Mouse (Mus musculus) myocyte (in vitro differentiated cells): ENCODE measurements around the gene Fcrla. TPM values are rescaled to one million over a fixed set of nuclear protein-coding genes. Genes with fewer than 3 reads are reported as not detected.

Source experiments
- H3K27me3 ChIP-seq: one replicate; pipeline ENCODE4 v1.6.1; 2011; ENCODE audit not compliant: control insufficient read depth, insufficient read depth, insufficient read length
- H3K36me3 ChIP-seq: one replicate; pipeline ENCODE4 v1.6.1; 2011; ENCODE audit not compliant: control insufficient read depth, insufficient read depth
- H3K4me2 ChIP-seq: one replicate; pipeline ENCODE4 v1.6.1; 2011; ENCODE audit warnings: low read depth, control low read depth
- H3K4me3 ChIP-seq: one replicate; pipeline ENCODE4 v1.5.1; 2011; ENCODE audit warnings: mild to moderate bottlenecking, control low read depth, moderate library complexity
- H3K79me2 ChIP-seq: one replicate; pipeline ENCODE4 v1.6.1; 2011; ENCODE audit not compliant: control insufficient read depth, insufficient read depth
- H3ac ChIP-seq: one replicate; pipeline ENCODE4 v1.6.1; 2011; ENCODE audit not compliant: control insufficient read depth, insufficient read length
- CEBPB ChIP-seq: IDR thresholded peaks from 2 replicates; pipeline ENCODE4 v1.6.1; 2011; ENCODE audit warnings: mild to moderate bottlenecking, moderate library complexity; ENCODE audit not compliant: poor library complexity, insufficient read depth, severe bottlenecking
- E2F4 ChIP-seq: IDR thresholded peaks from one replicate; pipeline ENCODE4 v1.6.1; 2011; ENCODE audit warnings: mild to moderate bottlenecking, control low read depth, moderate library complexity; ENCODE audit not compliant: insufficient read depth
- MAX ChIP-seq: IDR thresholded peaks from one replicate; pipeline ENCODE4 v1.6.1; 2011; ENCODE audit warnings: low read depth, mild to moderate bottlenecking, control low read depth
- MYOD1 ChIP-seq, 3 experiments: IDR thresholded peaks; one replicate each; pipeline ENCODE4 v1.6.1; 2011; ENCODE audit warnings: control low read depth in 2 of 3, low read depth in 2 of 3, mild to moderate bottlenecking in 2 of 3, moderate library complexity in 1 of 3; ENCODE audit not compliant: insufficient read length in 2 of 3, control insufficient read depth in 1 of 3
- MYOG ChIP-seq, 3 experiments: IDR thresholded peaks; one replicate each; pipeline ENCODE4 v1.6.1; 2011; ENCODE audit warnings: control low read depth in 2 of 3, low read depth in 2 of 3, mild to moderate bottlenecking in 2 of 3; ENCODE audit not compliant: insufficient read length in 2 of 3, control insufficient read depth in 1 of 3, insufficient read depth in 1 of 3
- POLR2A ChIP-seq: IDR thresholded peaks from one replicate; pipeline ENCODE4 v1.6.1; 2011; ENCODE audit warnings: low read depth, mild to moderate bottlenecking, control low read depth, moderate library complexity; ENCODE audit not compliant: insufficient read length
- POLR2AphosphoS2 ChIP-seq: IDR thresholded peaks from one replicate; pipeline ENCODE4 v1.6.1; 2011; ENCODE audit warnings: low read depth, control low read depth; ENCODE audit not compliant: insufficient read length
- REST ChIP-seq: IDR thresholded peaks from one replicate; pipeline ENCODE4 v1.6.1; 2011; ENCODE audit warnings: mild to moderate bottlenecking, control low read depth, moderate library complexity; ENCODE audit not compliant: insufficient read depth, insufficient read length
- SRF ChIP-seq: IDR thresholded peaks from one replicate; pipeline ENCODE4 v1.6.1; 2011; ENCODE audit warnings: low read depth; ENCODE audit not compliant: control insufficient read depth, insufficient read length
- TCF12 ChIP-seq: IDR thresholded peaks from one replicate; pipeline ENCODE4 v1.6.1; 2011; ENCODE audit warnings: mild to moderate bottlenecking, control low read depth; ENCODE audit not compliant: poor library complexity, insufficient read depth, severe bottlenecking
- TCF3 ChIP-seq: IDR thresholded peaks from one replicate; pipeline ENCODE4 v1.6.1; 2011; ENCODE audit warnings: low read depth, control low read depth; ENCODE audit not compliant: insufficient read length
- USF1 ChIP-seq: IDR thresholded peaks from one replicate; pipeline ENCODE4 v1.6.1; 2011; ENCODE audit warnings: low read depth, mild to moderate bottlenecking, control low read depth, moderate library complexity
- polyA plus RNA-seq: library from polyadenylated mRNA; unstranded; fragments of >200 nt; fragmentation: generic; extraction: Trizol; gene quantifications from one replicate; pipeline ENCODE4 v1.2.1, GENCODE M21; 2012; ENCODE audit warnings: missing spikeins

The Fcrla gene
- polyA plus RNA-seq, 1 experiment, result not detected

GRCm38 (mm10) chr1:170933386-170933920 lies 6.1 kb upstream of the Fcrla start:
- no peak overlapping the region for H3K4me3 ChIP-seq
- H3K4me2 ChIP-seq, result no peak overlapping the region
- TF ChIP-seq MAX (no peak), SRF (no peak), USF1 (no peak), POLR2A (no peak), REST (no peak), E2F4 (no peak), TCF3 (no peak), TCF12 (no peak), MYOD1 (IDR thresholded peaks at IDR 0.05; ENCODE audit: control insufficient read depth in 1 of 3, insufficient read length in 2 of 3, low read depth in 2 of 3) (no peak), POLR2AphosphoS2 (no peak), MYOG (IDR thresholded peaks at IDR 0.05; ENCODE audit: control insufficient read depth in 1 of 3, insufficient read depth in 1 of 3, insufficient read length in 2 of 3, low read depth in 2 of 3) (no peak), CEBPB (no peak)
- H3ac ChIP-seq, result no peak overlapping the region
- no peaks in the 10 kb centered on the region for H3K79me2 ChIP-seq
- H3K27me3 ChIP-seq, result no peaks in the 10 kb centered on the region
- no peaks in the 10 kb centered on the region for H3K36me3 ChIP-seq

- no peaks in the 10 kb centered on the region for H3K36me3 ChIP-seq
- H3K79me2 ChIP-seq, result no peaks in the 10 kb centered on the region
- no peak overlapping the region for H3K4me3 ChIP-seq
- H3K27me3 ChIP-seq, result no peaks in the 10 kb centered on the region
- TF ChIP-seq CEBPB, result no peak
- TF ChIP-seq REST, result no peak
- no peak overlapping the region for H3ac ChIP-seq
- no peak overlapping the region for H3K4me2 ChIP-seq
These were observed 4.7 kb upstream of the Fcrla start for GRCm38 (mm10) chr1:170932043-170932442.

GRCm38 (mm10) chr1:170929245-170929644 lies 1.9 kb upstream of the Fcrla start:
- Histone ChIP-seq H3K4me2 (no peak overlapping the region), H3K4me3 (no peak overlapping the region), H3ac (no peak overlapping the region), H3K27me3 (no peaks in the 10 kb centered on the region), H3K36me3 (no peaks in the 10 kb centered on the region), H3K79me2 (no peaks in the 10 kb centered on the region)
- TF ChIP-seq MYOD1 (IDR thresholded peaks at IDR 0.05; ENCODE audit: control insufficient read depth in 1 of 3, insufficient read length in 2 of 3, low read depth in 2 of 3) (no peak), TCF12 (no peak), E2F4 (no peak), TCF3 (no peak)

GRCm38 (mm10) chr1:170928467-170928866 lies 1.1 kb upstream of the Fcrla start:
- H3K4me2 ChIP-seq, result no peak overlapping the region
- no peaks in the 10 kb centered on the region for H3K27me3 ChIP-seq
- H3K79me2 ChIP-seq, result no peaks in the 10 kb centered on the region
- TF ChIP-seq REST (no peak), POLR2AphosphoS2 (no peak), CEBPB (no peak), TCF3 (no peak), TCF12 (no peak), E2F4 (no peak), MYOD1 (IDR thresholded peaks at IDR 0.05; ENCODE audit: control insufficient read depth in 1 of 3, insufficient read length in 2 of 3, low read depth in 2 of 3) (no peak), MAX (no peak), MYOG (IDR thresholded peaks at IDR 0.05; ENCODE audit: control insufficient read depth in 1 of 3, insufficient read depth in 1 of 3, insufficient read length in 2 of 3, low read depth in 2 of 3) (no peak), SRF (no peak), USF1 (no peak), POLR2A (no peak)
- H3ac ChIP-seq, result no peak overlapping the region
- H3K4me3 ChIP-seq, result no peak overlapping the region
- no peaks in the 10 kb centered on the region for H3K36me3 ChIP-seq

GRCm38 (mm10) chr1:170926941-170927340 lies 442 bp downstream of the Fcrla start:
- Histone ChIP-seq H3K79me2 (no peaks in the 10 kb centered on the region), H3K4me3 (no peak overlapping the region), H3K27me3 (no peaks in the 10 kb centered on the region), H3K4me2 (no peak overlapping the region), H3K36me3 (no peaks in the 10 kb centered on the region), H3ac (no peak overlapping the region)
- TF ChIP-seq REST (no peak), POLR2A (no peak), E2F4 (no peak), MYOD1 (IDR thresholded peaks at IDR 0.05; ENCODE audit: control insufficient read depth in 1 of 3, insufficient read length in 2 of 3, low read depth in 2 of 3) (no peak), TCF12 (no peak), MYOG (IDR thresholded peaks at IDR 0.05; ENCODE audit: control insufficient read depth in 1 of 3, insufficient read depth in 1 of 3, insufficient read length in 2 of 3, low read depth in 2 of 3) (no peak), MAX (no peak), POLR2AphosphoS2 (no peak), TCF3 (no peak), USF1 (no peak), CEBPB (no peak), SRF (no peak)
